Mouse (Mus musculus) ES-E14 (cell line): ENCODE results near the gene Cdc6.

Source experiments
- MAFK ChIP-seq: IDR thresholded peaks from 2 replicates; pipeline ENCODE4 v1.6.1; 2014; ENCODE audit warnings: mild to moderate bottlenecking, low read depth, low read length, inconsistent platforms; ENCODE audit not compliant: insufficient read depth
- ZC3H11A ChIP-seq: IDR thresholded peaks from 2 replicates; pipeline ENCODE4 v1.6.1; 2012; ENCODE audit warnings: low read depth, mild to moderate bottlenecking, inconsistent platforms, low read length, borderline replicate concordance

- TF ChIP-seq MAFK, result no peak; the same call in 1 of the 2 replicates
- TF ChIP-seq ZC3H11A, result no peak
Observed at GRCm38 (mm10) chr11:98954373-98954772, 46.8 kb downstream of the Cdc6 start.
